Mouse (Mus musculus) hindbrain, embryonic 10.5 days (tissue): ENCODE measurements at regions not wholly inside any gene's neighbourhood (a gene's known extent, or its start where the extent isn't known, plus 50 kb on each side); places are given as distances from the start of the nearest gene placed in this dataset.
A peak's percentile ranks its signal among the peaks of the same experiment; 100 is the strongest.

Source experiments
- DNase-seq: peaks from one replicate; pipeline ENCODE4 v3.0.0-alpha.2; 2017; ENCODE audit warnings: low spot score
- H3K27ac ChIP-seq: fragments of 300-500 bp; sonication (generic); 2 replicates; pipeline ENCODE4 v1.5.1; 2016; ENCODE audit warnings: mild to moderate bottlenecking, moderate library complexity
- H3K27me3 ChIP-seq: fragments of 300-500 bp; sonication (generic); 2 replicates; pipeline ENCODE4 v1.6.1; 2016; ENCODE audit warnings: mild to moderate bottlenecking; ENCODE audit not compliant: poor library complexity, insufficient read depth, severe bottlenecking
- H3K36me3 ChIP-seq: fragments of 300-500 bp; sonication (generic); 2 replicates; pipeline ENCODE4 v1.6.1; 2016; ENCODE audit warnings: mild to moderate bottlenecking, moderate library complexity
- H3K4me1 ChIP-seq: fragments of 300-500 bp; sonication (generic); replicated peaks from 2 replicates; pipeline ENCODE4 v1.6.1; 2016; ENCODE audit warnings: mild to moderate bottlenecking
- H3K4me3 ChIP-seq: fragments of 300-500 bp; sonication (generic); 2 replicates; pipeline ENCODE4 v1.5.1; 2016; ENCODE audit warnings: mild to moderate bottlenecking, moderate library complexity
- H3K9me3 ChIP-seq: fragments of 300-500 bp; sonication (generic); 2 replicates; pipeline ENCODE4 v1.6.1; 2016; ENCODE audit warnings: mild to moderate bottlenecking, moderate library complexity
- WGBS: fragments of 180-500 bp; shearing (Covaris S2); methylation state at CpG from one replicate; pipeline ENCODE4 v1.1.7; 2016; 5-methylcytosine and 5-hydroxymethylcytosine counted together

- 69% methylated on average over 8 of the region's 8 CpGs for WGBS
- Histone ChIP-seq H3K27ac (peak overlapping the region; percentile 83), H3K4me1 (peaks cover 33% of the 10 kb centered on the region), H3K27me3 (no peaks in the 10 kb centered on the region), H3K9me3 (no peaks in the 10 kb centered on the region), H3K36me3 (no peaks in the 10 kb centered on the region), H3K4me3 (no peak overlapping the region)
- DNase-seq, result no peak
Observed at GRCm38 (mm10) chr15:59174893-59175531, 285.9 kb downstream of the Gm49356 start.

- Histone ChIP-seq H3K9me3 (peaks cover 8% of the 10 kb centered on the region; the same call in 1 of the 2 replicates), H3K4me3 (no peak overlapping the region), H3K27ac (no peak overlapping the region), H3K27me3 (no peaks in the 10 kb centered on the region), H3K36me3 (no peaks in the 10 kb centered on the region), H3K4me1 (peaks cover 3% of the 10 kb centered on the region)
- no peak for DNase-seq
- 74% methylated on average over 3 of the region's 3 CpGs for WGBS
Observed at GRCm38 (mm10) chr15:59180076-59180475, 291.0 kb downstream of the Gm49356 start.

GRCm38 (mm10) chr15:59184461-59184860, 295.4 kb downstream of the Gm49356 start:
- peaks cover 8% of the 10 kb centered on the region; the same call in 1 of the 2 replicates for H3K9me3 ChIP-seq
- 86% methylated on average over 9 of the region's 9 CpGs for WGBS

GRCm38 (mm10) chr15:59187566-59187965, 298.5 kb downstream of the Gm49356 start:
- Histone ChIP-seq H3K9me3 (no peaks in the 10 kb centered on the region), H3K4me3 (no peak overlapping the region), H3K36me3 (no peaks in the 10 kb centered on the region), H3K27ac (peak overlapping the region; percentile 63; the same call in 1 of the 2 replicates), H3K4me1 (peaks cover 16% of the 10 kb centered on the region), H3K27me3 (no peaks in the 10 kb centered on the region)
- 75% methylated on average over 4 of the region's 4 CpGs for WGBS
- no peak for DNase-seq

More at GRCm38 (mm10) chr15:59184461-59184860, 295.4 kb downstream of the Gm49356 start:
- Histone ChIP-seq H3K36me3 (no peaks in the 10 kb centered on the region), H3K4me1 (peaks cover 16% of the 10 kb centered on the region), H3K27ac (no peak overlapping the region), H3K27me3 (no peaks in the 10 kb centered on the region), H3K4me3 (no peak overlapping the region)
- no peak for DNase-seq

GRCm38 (mm10) chr15:59188371-59188770, 299.3 kb downstream of the Gm49356 start:
- peak; percentile 44 for DNase-seq
- Histone ChIP-seq H3K9me3 (no peaks in the 10 kb centered on the region), H3K4me1 (peaks cover 16% of the 10 kb centered on the region), H3K4me3 (no peak overlapping the region), H3K27me3 (no peaks in the 10 kb centered on the region), H3K36me3 (no peaks in the 10 kb centered on the region), H3K27ac (peak overlapping the region; percentile 63)
- WGBS, result 34% methylated on average over 4 of the region's 4 CpGs

- H3K9me3 ChIP-seq, result no peaks in the 10 kb centered on the region
- H3K36me3 ChIP-seq, result no peaks in the 10 kb centered on the region
- H3K4me1 ChIP-seq, result peaks cover 31% of the 10 kb centered on the region
- H3K4me3 ChIP-seq, result no peak overlapping the region
- H3K27me3 ChIP-seq, result peaks cover 8% of the 10 kb centered on the region; the same call in 1 of the 2 replicates
- WGBS, result 87% methylated on average over 5 of the region's 5 CpGs
- no peak overlapping the region for H3K27ac ChIP-seq
- DNase-seq, result no peak
Observed at GRCm38 (mm10) chr15:59190511-59190910, 301.4 kb downstream of the Gm49356 start.

- peak; percentile 65 for DNase-seq
- no peak overlapping the region for H3K4me3 ChIP-seq
- H3K27me3 ChIP-seq, result peaks cover 8% of the 10 kb centered on the region; the same call in 1 of the 2 replicates
- peaks cover 40% of the 10 kb centered on the region for H3K4me1 ChIP-seq
- H3K9me3 ChIP-seq, result no peaks in the 10 kb centered on the region
- no peaks in the 10 kb centered on the region for H3K36me3 ChIP-seq
- 33% methylated on average over 10 of the region's 10 CpGs for WGBS
- H3K27ac ChIP-seq, result peak overlapping the region; percentile 81
Observed at GRCm38 (mm10) chr15:59194421-59194820, 305.3 kb downstream of the Gm49356 start.

GRCm38 (mm10) chr15:59196351-59196750, 307.3 kb downstream of the Gm49356 start:
- DNase-seq, result no peak
- H3K9me3 ChIP-seq, result no peaks in the 10 kb centered on the region
- H3K4me1 ChIP-seq, result peaks cover 39% of the 10 kb centered on the region
- peak overlapping the region; percentile 83; the same call in 1 of the 2 replicates for H3K27ac ChIP-seq
- no peak overlapping the region for H3K4me3 ChIP-seq
- H3K27me3 ChIP-seq, result peaks cover 8% of the 10 kb centered on the region; the same call in 1 of the 2 replicates
- 85% methylated on average over 5 of the region's 5 CpGs for WGBS
- H3K36me3 ChIP-seq, result no peaks in the 10 kb centered on the region

GRCm38 (mm10) chr15:59197455-59198391, 308.6 kb downstream of the Gm49356 start:
- peak; percentile 37 for DNase-seq
- no peaks in the 10 kb centered on the region for H3K36me3 ChIP-seq
- no peaks in the 10 kb centered on the region for H3K9me3 ChIP-seq
- H3K27ac ChIP-seq, result peak overlapping the region; percentile 83
- H3K27me3 ChIP-seq, result peaks cover 12% of the 10 kb centered on the region; the same call in 1 of the 2 replicates
- 27% methylated on average over 7 of the region's 7 CpGs for WGBS
- no peak overlapping the region for H3K4me3 ChIP-seq
- peaks cover 43% of the 10 kb centered on the region for H3K4me1 ChIP-seq

- Histone ChIP-seq H3K27ac (no peak overlapping the region), H3K9me3 (no peaks in the 10 kb centered on the region), H3K4me1 (peaks cover 34% of the 10 kb centered on the region), H3K27me3 (0 out of 2 replicates have a peak, but pooled peaks cover 4% of the 10 kb centered on the region), H3K36me3 (no peaks in the 10 kb centered on the region), H3K4me3 (no peak overlapping the region)
- DNase-seq, result no peak
- 89% methylated on average over 7 of the region's 7 CpGs for WGBS
Observed at GRCm38 (mm10) chr15:59201386-59201785, 312.3 kb downstream of the Gm49356 start.

- Histone ChIP-seq H3K36me3 (no peaks in the 10 kb centered on the region), H3K4me3 (no peak overlapping the region), H3K27me3 (0 out of 2 replicates have a peak, but pooled peaks cover 4% of the 10 kb centered on the region), H3K4me1 (peaks cover 27% of the 10 kb centered on the region), H3K27ac (peak overlapping the region; percentile 5; the same call in 1 of the 2 replicates), H3K9me3 (no peaks in the 10 kb centered on the region)
- no peak for DNase-seq
- 86% methylated on average over 19 of the region's 19 CpGs for WGBS
Observed at GRCm38 (mm10) chr15:59201894-59202670, 313.0 kb downstream of the Gm49356 start.
